Mouse (Mus musculus) bone marrow, adult 2 months (tissue): ENCODE results near the gene Erc1.

Experiments used
- CTCF ChIP-seq: fragments of 200-500 bp; IDR thresholded peaks from 2 replicates; pipeline ENCODE4 v1.5.1; 2011; ENCODE audit warnings: low read length, control low read depth; ENCODE audit not compliant: control insufficient read depth, insufficient read depth
- POLR2A ChIP-seq: fragments of 200-500 bp; IDR thresholded peaks from 2 replicates; pipeline ENCODE4 v1.6.1; 2011; ENCODE audit warnings: low read depth, mild to moderate bottlenecking, control low read depth, low read length, borderline replicate concordance; ENCODE audit not compliant: control insufficient read depth

GRCm38 (mm10) chr6:119657418-119658178 is 190.4 kb downstream of the Erc1 start:
- TF ChIP-seq CTCF, result no peak
- TF ChIP-seq POLR2A, result no peak
